Mouse (Mus musculus) heart, postnatal 36 days (tissue): ENCODE data around the gene Snx1. TPM values are rescaled to one million over a fixed set of nuclear protein-coding genes. Genes with fewer than 3 reads are reported as not detected.
A peak's percentile ranks its signal among the peaks of the same experiment; 100 is the strongest.

Experiments used
- DNase-seq, 2 experiments: peaks; one replicate each; pipeline ENCODE4 v3.0.0; 2021 to 2022
- intact Hi-C: fragments of 180-260 bp; cut with DNase I; formaldehyde crosslinking; loops from one replicate; pipeline ENCODE4 v1.15.1; 2025
- total RNA-seq, 2 experiments: library from RNA; stranded (reverse); gene quantifications; 2 replicates each; pipeline ENCODE4 v1.2.3; 2021

Snx1 gene
- total RNA-seq, 2 experiments from 2014 or later = 27.7 to 29.8 TPM

DNA sequence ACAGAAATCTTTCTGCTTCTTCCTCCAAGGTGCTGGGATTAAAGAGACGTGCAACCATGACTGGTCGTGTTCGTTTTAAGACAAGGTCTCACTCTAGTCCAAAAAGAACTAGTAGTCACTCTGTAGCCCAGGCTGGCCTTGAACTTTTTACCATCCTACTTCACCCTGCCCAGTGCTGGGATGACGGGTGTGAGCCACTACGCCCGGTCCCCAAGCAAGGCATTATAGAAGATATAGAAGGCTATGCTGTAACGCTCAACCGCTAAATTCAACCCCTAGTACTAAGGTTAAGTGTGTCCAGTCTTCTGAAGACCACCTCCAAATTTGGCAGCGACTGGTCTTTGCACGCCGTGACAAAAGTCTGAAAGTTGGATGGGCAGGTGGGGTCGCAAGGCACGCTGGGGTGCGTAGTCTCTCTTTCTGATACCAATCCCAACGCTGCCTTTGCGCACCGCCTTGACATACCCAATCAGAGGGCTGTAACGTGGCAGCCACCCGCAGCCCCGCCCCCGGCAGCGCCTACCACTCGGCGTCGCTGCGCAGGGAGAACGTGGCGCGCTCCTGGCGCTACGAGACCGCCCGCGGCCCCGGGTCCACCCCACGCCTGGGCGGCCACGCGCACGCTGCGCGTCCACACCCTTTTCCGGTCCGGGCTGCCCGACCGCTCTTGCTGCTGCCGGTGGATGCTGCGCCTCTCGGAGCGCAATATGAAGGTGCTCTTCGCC, 66.6 kb downstream of the Snx1 start, which contains the start of gene Ppib:
Gene Ppib, plus strand, starts transcription at position 640 of the 725 bp plus-strand sequence.
- intact Hi-C loops = loop anchor here (2.0 to 5.0 kb wide), 2 partner anchors 65 to 152 kb away; partner anchors contain the start of genes Csnk1g1 and Trip4

DNA sequence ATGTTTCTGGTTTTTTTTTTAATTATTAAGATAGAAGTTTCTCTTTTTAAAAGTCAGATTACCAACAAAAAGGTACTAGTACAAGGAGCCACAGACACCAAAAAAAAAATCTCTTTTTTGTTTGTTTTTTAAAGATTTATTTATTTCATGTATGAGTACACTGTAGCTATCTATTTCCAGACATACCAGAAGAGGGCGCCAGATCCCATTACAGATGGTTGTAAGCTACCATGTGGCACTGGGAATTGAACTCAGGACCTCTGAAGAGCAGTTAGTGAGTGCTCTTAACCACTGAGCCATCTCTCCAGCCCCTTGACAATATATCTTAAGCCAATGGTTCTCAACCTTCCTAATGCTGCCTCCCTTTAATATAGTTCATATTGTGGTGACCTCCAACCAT, 72.8 kb downstream of the Snx1 start:
- intact Hi-C loops = no loop called here
- DNase-seq = no peak

More for the DNA sequence above, 66.6 kb downstream of the Snx1 start, which contains the start of gene Ppib:
- DNase-seq = peak; percentile 96

DNA sequence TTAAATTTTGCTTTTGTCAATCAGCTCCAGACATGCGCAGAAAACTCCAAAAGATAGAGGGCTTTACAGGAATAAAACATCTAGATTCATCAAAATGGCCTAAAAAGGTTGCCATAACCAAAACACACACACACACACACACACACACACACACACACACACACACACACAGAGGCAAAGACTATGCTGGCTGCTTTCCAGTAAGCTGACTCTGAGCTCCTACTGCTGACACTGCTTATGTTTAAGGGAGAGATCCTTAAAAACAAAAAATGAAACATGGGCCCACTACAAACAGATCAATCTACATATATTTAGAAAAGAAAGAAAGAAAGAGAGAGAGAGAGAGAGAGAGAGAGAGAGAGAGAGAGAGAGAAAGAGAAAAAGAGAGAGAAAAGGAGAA, 73.7 kb downstream of the Snx1 start:
- intact Hi-C loops = no loop called here

DNA sequence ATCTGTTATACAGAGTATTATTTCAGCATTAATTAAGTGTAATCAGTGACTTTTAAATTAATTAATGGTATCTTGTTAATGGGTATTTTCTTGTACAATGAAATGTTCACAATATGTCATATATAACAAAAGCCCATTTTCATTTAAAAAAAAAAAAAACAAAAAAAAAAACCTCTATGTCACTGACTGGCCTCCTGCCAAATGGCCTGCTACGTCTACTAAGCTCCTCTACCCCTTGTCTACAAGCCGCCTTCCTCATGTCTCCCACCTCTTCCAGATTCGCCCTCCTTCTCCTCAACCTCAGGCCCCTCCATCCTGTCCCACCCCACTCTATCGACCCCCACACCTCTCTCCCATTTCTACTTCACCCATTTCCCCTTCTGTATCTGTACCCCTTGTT, 74.9 kb downstream of the Snx1 start:
- DNase-seq = no peak
- intact Hi-C loops = no loop called here

More for the DNA sequence above, 73.7 kb downstream of the Snx1 start:
- DNase-seq = no peak

DNA sequence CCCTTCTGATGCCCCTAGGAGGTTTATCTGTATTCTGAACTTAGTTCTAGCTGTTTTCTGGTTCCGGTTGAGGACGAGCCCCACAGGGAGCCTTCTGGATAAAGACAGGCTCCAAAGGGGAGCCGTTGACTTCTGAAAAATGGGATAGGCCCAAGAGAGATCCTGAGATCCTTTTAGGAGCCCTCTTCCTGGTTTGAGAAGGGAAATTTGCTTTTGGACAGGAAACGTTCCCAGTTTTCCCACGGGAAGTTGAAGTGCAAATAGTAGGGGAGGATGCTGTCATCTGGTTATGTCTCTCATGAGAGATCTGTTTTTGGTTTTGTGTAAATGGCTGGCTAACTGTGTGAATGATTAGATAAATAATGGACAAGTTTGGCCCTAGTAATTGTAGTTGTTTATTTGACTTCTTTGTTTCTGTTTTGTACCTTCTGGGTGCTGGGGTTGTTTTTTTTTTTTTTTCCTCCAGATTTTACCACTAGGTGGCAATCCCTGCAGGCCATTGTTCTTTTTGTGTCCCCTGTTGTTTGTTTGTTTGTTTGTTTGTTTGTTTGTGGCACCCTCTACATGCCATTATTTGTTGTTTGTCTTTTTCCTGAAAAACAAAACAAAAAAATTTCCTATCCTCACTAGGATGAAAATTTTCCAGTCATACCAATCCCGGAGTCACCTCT, 76.3 kb downstream of the Snx1 start:
- intact Hi-C loops = no loop called here
- DNase-seq = no peak

DNA sequence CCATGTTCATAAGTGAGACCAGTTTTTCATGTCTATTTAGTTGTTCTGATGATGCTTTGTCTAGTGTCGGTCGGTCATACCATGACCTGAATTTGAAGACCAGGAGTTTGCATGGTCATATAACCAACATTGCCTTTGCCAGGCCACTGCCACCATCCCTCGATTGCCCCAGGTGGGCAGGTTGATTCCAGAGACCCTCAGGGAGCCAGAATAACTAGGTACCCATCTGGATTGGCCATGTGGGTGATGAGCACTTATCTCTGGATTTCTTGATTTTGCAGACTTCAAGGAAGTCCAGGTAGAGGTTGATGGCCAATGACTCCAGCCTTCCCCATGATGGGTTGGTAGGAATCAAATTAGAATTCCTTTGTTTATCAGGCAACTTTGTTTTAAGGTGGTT, 83.1 kb downstream of the Snx1 start:
- intact Hi-C loops = no loop called here
- no peak for DNase-seq

DNA sequence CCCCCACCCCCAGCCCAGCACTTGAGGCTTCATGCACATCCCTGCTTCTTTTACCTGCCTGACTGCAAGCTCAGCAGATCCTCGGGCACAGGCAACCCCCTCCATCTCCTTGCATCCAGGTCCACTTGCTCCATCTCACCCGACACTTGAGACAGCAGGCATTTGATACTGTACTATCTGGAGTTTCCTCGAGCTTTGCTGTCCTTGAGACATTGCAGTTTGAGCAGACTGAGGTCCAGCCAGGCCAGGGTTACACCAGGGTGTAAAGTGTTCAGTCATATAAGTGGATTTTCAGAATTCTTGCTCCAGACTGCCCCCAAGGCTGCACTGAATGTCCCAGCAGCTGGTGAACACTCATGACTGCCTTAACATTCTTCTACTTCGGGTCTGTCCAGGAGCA, 84.1 kb downstream of the Snx1 start:
- no peak for DNase-seq
- intact Hi-C loops = no loop called here

DNA sequence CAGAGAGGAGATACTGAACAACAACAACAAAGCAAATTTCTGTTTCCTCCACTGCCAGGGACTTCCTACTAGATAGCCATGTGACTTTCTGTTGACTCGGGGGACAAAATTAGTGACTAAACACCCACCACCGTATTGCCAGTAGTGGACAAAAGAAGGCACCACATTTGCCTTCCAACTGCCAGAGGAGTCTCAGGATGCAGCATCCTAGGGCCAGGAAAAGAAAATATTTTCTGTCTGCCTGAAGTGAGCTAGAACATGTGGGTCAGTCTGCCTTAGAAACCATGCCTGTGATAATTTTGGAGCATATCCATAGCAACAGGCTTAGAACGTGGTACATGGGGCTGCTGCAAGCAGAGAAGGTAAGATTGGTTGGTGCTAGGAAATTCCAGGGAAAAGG, 85.6 kb downstream of the Snx1 start:
- DNase-seq = no peak
- intact Hi-C loops = no loop called here

DNA sequence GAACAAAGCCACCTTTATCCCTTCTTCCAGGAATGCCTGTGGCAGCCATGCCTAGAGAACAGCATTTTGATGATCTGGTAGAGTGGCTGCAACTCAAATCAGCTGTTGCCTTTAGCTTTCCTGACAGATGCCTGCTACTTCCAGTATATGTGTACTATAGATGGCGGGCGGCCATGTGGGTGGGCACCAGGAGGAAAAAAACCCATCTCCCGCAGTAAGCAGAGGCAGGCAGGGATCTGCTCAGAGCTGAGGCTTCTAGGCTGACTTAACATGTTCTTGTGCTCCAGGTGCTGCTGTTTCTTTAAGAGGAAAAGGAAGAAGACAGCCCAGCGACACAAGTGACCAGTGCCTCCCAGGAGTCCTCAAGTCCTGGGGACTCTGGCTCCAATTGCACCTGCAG, 87.1 kb downstream of the Snx1 start:
- DNase-seq = no peak
- intact Hi-C loops = no loop called here

DNA sequence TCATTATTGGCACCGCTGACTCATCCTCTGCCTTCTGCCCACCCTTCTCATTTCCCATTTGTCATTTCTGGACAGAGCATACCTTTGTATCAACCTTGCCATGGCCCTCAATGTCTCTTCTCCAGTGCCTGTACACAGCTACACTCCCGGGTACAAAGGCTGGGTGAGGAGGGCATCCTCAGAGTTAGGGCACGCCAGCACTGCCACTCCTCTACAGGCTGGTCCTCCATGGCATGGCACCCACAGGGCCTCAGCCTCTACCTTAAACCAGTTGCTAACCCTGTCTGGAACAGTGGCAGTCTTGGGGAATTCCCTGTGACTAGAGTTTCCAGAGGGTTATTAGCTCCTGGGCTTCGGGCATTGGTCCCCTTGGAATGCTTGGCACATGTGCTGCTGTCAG, 87.8 kb downstream of the Snx1 start:
- no peak for DNase-seq
- intact Hi-C loops = no loop called here

Other genes with a start within 250 kb of the Snx1 start
- under 1 TPM; 0.69 to 0.76 TPM for gene Pclaf, start 236.3 kb downstream of the Snx1 start, total RNA-seq
- gene Trip4, start 217.8 kb downstream of the Snx1 start, total RNA-seq = 10 to 100 TPM; 17.1 to 18.8 TPM
- 10 to 100 TPM in 1 of 2 experiments, 1 to 10 TPM in 1; 8.6 to 12.0 TPM for gene Csnk1g1, start 217.7 kb downstream of the Snx1 start, total RNA-seq
- 100 to 1,000 TPM; 123 to 129 TPM for gene Ppib, start 66.4 kb downstream of the Snx1 start, total RNA-seq
- gene Snx22, start 56.9 kb downstream of the Snx1 start, total RNA-seq = under 1 TPM; 0.57 to 0.86 TPM
- 10 to 100 TPM; 65.6 to 69.9 TPM for gene Ciao2a, start within 50 bp of the Snx1 start, total RNA-seq
- gene Dapk2, start 31.6 kb upstream of the Snx1 start, total RNA-seq = 1 to 10 TPM; 4.6 to 6.2 TPM
- 10 to 100 TPM; 36.8 to 40.2 TPM for gene Herc1, start 223.9 kb upstream of the Snx1 start, total RNA-seq